Mouse (Mus musculus) monocyte, adult 2 months (primary cell): ENCODE measurements around the gene Clint1.
"Not testable (repeated sequence)": the region's sequence is repeated elsewhere in the genome, so short reads cannot be mapped to it uniquely, and the experiment has no call there.

ENCODE experiments used
- DNase-seq, 2 experiments: peaks; one replicate each; pipeline ENCODE4 v3.0.0; 2022; ENCODE audit warnings: low spot score in 2 of 2, low read depth in 1 of 2

Clint1 gene

GRCm38 (mm10) chr11:45847548-45847947 is 4.3 kb upstream of the Clint1 start:
- DNase-seq, result peak in 1 of 2 experiments; percentile 6

DNA sequence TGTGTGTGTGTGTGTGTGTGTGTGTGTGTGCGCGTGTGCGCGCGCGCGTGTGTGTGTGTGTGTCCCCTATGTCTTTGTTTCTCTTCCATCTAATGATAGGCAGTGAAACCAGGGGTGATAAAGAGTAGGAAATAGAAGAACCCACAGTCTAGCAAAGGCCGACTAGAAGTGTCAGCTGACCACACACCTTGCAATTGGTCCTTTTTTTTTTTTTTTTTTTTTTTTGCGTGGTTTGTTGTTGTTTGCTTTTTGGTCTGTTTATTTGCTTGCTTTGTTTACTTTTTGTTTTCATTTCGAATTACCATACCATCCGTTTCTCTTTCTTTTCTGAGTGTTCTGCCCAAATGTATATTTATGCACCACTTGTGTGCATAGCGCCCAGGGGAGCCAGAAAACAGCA is 3.6 kb upstream of the Clint1 start:
- no peak for DNase-seq

- no peak for DNase-seq
These were observed 2.6 kb upstream of the Clint1 start for GRCm38 (mm10) chr11:45849203-45849602.

- no peak for DNase-seq
These were observed 2.0 kb upstream of the Clint1 start for GRCm38 (mm10) chr11:45849859-45850258.

DNA sequence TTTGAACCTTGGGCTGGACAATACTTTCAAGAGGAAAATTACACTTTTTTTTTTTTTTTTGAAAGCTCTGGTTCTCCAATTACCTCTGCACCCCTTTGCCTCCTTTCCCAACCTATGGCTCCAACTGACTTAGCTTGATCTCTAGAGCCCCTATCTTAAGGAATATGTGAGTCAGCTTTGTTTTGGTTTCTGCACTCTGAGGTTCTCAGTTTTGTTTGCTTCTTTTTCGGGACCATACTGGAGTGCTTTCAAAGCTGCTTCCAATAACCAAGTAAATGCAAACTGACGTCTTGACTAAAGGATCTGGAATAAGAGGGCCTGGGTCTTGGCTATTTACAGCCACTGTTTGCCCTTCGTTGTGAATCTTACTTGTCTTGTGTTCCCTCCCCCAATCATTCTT is 1.5 kb upstream of the Clint1 start:
- no peak for DNase-seq

DNA sequence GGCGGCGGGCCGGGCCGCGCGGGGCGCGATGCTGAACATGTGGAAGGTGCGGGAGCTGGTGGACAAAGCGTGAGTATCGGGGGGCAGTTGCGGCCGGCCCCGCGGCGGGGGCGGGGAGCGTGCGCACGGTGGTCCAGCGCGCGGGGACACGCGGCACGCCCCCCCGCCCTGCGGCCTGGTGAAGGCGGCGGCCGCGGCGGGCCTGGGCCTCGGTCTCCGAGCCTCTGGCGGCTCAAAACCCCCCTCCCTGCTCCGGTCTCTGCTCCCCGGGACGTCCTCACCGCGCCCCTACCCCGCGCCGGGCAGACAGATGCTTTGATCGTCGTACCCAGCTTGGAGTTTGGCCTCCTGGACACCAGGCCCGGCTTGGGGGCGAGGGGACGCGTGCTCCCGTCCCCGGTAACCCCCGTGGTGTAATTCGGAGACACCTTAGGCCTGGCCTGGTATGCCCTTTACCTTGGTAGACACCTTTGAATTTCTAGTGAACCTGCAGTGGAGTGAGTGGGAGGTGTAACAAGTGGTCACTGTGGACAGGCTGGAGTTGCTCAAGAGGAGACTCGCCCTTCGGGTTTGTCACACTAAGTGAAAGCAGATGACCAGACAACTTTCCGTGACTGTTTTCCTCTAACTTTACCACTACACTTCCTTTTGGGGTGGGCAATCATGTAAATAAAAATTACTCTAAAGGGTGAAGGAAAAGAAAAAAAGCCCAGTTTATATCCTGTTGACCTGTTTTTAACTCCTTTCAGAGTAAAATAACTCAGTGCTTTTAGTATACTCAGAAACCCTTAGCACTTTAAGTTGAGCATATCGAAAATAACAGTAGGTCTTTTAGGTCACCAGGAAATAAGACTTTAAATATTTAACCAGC is 508 bp downstream of the Clint1 start:
- DNase-seq, result peak in 1 of 2 experiments; percentile 24

DNA sequence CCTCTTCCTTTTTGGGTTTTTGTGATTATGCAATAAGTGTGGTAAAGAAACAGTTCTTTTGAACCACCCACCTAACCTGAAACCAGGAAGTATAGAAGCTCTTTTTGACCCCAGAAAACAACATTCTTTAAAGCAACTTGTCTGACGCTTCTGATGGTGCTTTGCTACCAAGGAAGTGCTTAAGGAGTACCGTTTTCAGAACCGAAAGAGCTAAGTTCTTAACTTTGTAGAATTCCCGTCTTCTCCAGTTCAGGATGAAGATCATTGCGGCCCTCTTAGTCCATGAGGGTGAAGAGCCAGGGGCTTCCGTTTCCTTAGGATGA is 1.1 kb downstream of the Clint1 start:
- DNase-seq, result no peak

DNA sequence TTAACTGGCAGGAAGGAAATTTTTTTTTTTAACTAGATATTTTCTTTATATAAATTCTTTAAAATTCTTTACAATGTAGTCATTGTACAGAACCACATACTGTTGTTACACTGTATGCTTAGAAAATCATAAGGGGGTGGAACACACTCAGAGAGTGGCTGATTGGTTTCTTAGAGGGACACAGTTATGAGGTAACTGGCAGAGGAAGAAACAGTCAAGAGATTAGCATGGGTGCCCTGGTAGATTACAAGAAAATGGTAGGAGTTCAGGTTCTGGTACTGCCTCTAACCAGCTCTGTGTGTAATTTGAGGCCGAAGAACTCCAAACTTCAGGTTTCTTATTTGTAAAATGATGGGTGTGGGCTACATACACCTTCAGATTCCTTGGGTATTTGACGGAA is 2.1 kb downstream of the Clint1 start:
- no peak for DNase-seq

GRCm38 (mm10) chr11:45854381-45854780 is 2.5 kb downstream of the Clint1 start:
- DNase-seq, result no peak

GRCm38 (mm10) chr11:45855407-45856148 is 3.7 kb downstream of the Clint1 start:
- no peak for DNase-seq

DNA sequence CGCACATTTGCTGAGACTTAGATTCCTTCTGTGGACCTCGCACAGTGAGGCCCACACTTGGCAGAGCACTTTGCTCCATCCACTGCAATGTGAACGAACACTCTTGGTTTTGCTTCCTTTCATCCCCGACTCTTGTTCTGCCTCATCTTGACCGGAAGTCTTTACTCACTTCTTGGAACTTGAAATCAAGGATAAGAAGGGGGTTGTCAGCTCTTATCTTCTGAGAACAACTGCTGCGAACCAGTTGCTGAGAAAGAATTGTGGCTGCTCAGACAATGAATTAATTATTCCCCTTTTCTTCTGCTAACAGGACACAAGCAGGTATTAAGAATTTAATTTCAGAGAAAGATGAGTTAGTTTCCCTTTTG is 4.3 kb downstream of the Clint1 start:
- no peak for DNase-seq

GRCm38 (mm10) chr11:45861334-45861733 is 9.5 kb downstream of the Clint1 start:
- no peak for DNase-seq

- DNase-seq, result no peak
These were observed 12.6 kb downstream of the Clint1 start for GRCm38 (mm10) chr11:45864409-45864808.

DNA sequence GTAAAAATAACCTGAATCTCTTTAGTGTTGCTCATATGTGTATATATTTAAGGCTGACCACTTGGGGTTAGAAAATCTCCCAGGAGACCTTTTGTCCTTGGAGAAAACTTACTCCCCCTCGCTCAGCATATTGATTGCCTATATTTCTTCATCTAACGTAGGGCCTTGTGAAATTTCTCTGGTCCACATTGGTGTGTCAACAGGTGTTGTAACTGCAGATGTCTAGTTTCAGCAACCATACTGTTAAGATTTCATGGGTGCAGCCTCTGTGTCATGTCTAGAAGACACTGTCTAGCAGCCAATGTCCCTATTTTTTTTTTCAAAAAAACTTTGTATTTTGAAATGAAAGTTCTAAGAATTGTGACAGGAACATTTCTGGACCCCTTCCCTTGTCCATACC is 14.0 kb downstream of the Clint1 start:
- DNase-seq, result no peak

DNA sequence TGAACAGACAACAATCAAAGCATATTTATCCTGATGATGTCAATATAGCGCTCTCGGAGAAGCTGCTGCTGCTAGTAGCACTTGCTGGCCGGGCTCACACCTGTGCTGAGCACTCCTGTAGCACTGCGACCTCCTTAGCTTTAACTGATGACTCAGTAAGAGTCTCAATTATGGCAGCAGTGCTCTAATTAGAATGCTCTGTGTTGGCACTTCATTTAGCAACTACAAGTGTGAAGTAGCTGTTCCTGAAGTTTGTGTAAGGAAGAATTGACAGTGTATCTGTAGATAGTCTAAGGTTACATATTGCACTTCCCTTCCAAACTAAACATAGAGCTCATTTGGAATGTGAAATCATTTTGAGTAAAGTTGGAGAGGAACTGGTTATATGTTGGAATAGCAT is 14.7 kb downstream of the Clint1 start:
- DNase-seq, result no peak

GRCm38 (mm10) chr11:45873666-45874065 is 21.8 kb downstream of the Clint1 start:
- no peak for DNase-seq

GRCm38 (mm10) chr11:45874251-45874650 is 22.4 kb downstream of the Clint1 start:
- DNase-seq, result no peak

GRCm38 (mm10) chr11:45875351-45875935 is 23.6 kb downstream of the Clint1 start:
- DNase-seq, result no peak

DNA sequence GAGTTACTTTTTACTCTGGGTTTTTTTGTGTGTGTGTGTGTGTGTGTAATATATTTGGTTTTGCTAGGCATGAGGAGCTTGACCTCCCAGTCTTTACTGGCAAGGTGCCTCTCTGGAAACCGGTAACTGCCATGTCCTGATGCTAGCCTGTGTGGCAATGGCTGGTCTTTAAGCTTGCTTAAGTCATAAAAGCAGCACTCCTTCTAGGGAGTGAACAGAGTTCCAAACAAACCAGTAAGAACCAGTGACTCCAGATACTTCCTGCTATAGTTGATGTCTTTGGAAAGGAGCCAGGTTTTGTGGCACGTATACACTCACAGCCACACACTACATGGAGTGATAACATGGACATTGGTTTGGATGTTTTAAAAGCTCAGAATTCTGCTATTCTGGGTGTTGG is 24.2 kb downstream of the Clint1 start:
- no peak for DNase-seq

- DNase-seq, result not testable (repeated sequence)
These were observed 27.5 kb downstream of the Clint1 start for GRCm38 (mm10) chr11:45879366-45879765.

DNA sequence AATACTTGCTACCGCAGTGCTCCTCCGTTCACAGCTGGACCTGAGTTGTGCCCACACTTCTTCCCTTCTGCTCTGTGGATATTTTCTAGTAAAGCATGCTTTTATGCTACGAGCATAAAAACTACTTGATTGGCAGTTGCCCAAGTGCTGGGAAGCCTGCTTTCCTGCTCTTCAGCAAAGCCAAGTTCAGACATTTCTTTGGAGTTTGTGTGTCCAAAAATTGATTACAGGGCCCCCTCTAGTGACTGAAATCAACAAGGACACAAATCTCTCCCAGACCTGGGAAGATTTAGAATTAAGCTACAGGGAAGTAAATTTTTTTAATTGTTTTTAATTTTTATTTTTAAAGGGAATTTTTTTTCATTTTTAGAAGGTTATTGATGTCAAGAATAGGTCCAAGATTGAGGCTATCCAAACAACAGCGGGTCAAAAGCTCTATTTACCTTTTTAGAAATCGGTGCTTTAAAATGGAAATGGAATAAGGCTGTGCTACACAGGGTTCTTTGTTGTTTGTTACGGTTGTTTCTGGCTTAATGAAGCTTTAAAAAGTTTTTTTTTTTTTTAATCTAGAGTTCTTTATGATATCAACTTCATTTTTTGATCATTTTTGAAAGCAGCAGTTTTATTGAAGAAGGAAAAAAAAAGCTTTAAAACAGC is 29.3 kb downstream of the Clint1 start:
- DNase-seq, result no peak

GRCm38 (mm10) chr11:45881683-45882068 is 29.8 kb downstream of the Clint1 start:
- DNase-seq, result no peak
